Mouse (Mus musculus) neutrophil, adult 5-6 weeks (primary cell): ENCODE measurements at regions not wholly inside any gene's neighbourhood (a gene's known extent, or its start where the extent isn't known, plus 50 kb on each side); places are given as distances from the start of the nearest gene placed in this dataset.

Experiments
- ATAC-seq: fragments of 151-379, 151-347 bp; 2 replicates; pipeline ENCODE4 v1.8.0; 2017; ENCODE audit warnings: mild to moderate bottlenecking, moderate TSS enrichment; ENCODE audit not compliant: insufficient number of reproducible peaks, poor library complexity, low FRiP score, severe bottlenecking; ENCODE audit errors: extremely low read depth

GRCm38 (mm10) chr12:110002717-110003116 is 276.2 kb upstream of the Dio3 start:
- ATAC-seq, result no peak

- ATAC-seq, result no peak
Measured at GRCm38 (mm10) chr12:110009136-110009535, 269.7 kb upstream of the Dio3 start.

DNA sequence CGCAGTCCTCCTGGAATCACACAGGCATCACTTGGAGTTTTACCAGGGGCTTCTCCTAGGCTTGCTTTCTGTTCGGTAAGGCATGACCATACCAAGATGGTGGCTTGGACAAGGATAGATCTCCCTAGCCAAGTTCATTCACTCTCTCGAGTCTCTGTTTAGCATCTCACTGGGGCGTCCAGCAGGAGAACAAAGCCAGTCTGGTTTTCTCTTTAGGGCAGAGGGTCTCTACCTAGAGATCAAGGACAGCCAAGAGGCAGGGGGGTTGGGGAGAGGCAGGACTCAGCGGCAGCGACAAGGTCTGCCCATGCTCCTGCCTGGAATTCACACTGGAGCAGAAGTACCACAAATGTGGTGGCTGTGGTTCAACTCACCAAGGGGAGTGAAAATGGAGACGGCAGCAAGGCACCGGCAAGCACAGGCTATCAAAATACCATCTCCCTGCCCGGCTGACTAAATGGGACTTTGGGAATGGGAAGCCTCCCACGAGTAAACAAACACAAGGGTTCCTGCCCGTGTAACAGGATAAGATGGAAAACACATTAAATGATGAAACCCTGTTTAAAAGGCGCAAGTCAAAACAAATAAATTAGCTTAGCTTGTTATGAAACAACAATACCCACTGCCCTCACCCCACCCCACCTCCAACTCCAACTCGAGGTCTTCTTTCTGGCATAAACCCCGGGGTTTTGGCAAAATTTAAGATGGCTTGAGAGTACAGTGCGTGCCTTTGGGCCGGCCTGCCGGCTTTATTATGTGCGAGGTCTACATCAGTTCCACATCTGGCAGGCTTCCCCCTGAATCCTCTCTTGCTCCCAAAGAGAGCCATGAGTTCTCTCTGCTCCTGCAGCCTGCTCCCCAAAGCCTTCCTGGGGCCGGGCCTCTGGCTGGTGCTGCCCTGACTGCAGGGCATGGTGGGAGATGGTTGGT is 258.1 kb upstream of the Dio3 start:
- no peak for ATAC-seq

DNA sequence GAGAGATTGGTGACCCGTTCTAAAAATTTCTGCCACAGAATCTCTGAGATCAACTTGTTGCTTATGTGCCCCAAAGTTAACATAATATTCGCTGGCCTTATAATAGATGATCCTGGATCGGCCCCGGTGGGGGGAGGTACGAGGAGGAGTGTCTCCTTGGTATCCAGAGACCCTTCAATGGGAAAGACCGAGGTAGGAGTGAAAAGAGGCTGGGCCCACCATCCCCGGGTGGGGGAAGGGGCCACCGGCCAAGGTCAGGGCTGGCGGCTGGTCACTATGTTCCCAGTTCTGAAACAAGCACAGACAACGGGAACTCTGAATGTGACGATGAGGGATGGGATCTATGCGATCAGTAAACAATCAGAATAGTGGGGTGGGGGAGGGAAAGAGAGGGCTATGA is 257.2 kb upstream of the Dio3 start:
- no peak for ATAC-seq

DNA sequence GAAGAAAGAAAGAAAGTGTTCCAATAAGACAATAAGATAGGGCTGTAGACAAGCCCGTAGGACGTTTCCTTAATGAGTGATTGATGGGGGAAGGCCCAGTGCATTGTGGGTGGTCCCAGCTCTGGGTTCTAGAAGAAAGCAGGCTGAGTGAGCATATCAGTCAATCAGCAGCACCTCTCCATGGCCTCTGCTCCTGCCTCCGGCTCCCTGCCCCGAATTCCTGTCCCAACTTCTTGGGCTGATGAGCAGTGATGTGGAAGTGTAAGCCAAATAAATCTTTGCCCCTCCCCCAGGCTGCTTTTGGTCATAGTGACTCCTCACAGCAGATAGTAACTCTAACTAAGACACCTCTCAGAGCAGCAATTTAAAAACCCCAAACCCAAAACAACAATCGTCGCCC is 256.2 kb upstream of the Dio3 start:
- ATAC-seq, result no peak

DNA sequence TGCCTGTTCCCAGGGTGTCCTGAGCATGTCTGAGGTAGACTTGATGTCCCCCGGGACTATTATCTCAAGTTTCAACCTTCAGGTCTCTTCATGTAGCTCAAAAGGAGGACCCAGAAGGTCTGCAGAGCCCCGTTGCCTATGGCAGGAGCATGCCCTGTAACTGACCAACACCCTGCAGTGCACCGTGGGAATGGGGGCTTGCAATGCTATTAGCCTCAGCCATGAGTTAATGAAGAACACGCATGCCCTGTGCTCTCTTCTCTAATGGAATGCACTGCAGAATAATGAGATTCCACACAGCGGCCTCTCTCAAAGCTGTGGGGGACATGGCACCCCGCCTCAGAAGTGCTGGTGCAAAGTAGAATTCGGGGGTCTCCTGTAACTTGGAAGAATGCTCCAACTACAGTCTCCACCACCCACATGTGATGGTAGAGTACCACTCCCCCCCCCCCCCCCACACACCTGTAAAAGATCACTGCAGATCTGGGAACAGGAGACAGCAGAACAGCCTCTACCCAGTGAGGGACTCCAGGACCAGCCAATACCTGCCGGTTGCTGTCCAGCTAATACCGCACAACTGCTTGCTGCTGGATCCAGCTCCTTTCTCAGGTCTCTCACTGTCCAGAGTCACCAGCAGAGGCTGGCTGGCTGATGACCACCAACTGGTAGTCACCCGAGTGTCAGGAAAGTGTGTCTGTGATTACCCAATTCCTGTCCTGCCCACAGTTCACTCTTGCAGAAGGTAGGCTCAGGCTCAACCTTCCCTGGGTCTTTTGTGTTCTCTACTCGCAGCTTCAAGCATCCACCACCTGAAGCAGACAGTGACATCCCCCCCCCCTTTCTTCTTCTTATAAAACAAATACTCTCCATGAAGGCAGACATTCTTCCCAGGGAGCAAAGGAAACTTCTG is 255.4 kb upstream of the Dio3 start:
- no peak for ATAC-seq

DNA sequence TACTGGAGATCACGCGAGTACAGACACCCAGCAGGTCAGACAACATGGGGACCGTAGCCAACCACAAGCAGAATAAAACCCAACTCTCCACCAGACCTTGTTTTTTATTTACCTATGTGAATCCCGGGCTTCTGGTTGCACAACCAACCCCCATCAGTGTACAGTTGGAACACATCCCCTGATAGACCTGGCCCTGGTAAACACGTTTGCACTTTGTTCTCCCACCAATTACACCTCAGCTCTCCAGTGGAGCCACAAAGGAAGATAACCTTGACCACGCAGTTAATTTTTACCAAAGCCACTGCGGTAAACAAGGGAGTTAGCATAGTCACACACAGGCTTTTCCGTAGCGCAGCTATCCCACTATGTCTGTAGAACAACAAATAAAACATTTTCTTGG is 254.6 kb upstream of the Dio3 start:
- ATAC-seq, result no peak

DNA sequence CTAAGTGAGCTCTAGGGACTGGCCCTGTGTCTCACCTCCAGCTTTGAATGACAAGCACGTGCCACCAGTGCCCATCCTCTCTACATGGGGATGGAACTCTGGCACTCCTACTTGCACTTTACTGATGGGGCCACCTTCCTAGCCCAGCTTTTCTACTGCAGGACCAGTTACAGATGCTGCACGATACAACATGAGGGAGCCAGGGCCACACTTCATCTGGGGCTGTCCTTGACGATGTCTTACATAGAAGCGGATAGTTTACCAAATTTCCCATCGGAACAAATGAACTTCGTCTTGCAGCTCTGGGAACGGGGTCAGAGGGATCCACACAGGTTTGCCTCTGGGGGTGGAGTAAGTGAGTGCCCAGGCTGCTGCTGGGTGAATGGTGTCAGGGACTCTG is 253.7 kb upstream of the Dio3 start:
- no peak for ATAC-seq

- ATAC-seq, result no peak
Measured at GRCm38 (mm10) chr12:110026033-110026750, 252.7 kb upstream of the Dio3 start.

- ATAC-seq, result no peak
Measured at GRCm38 (mm10) chr12:110027345-110027744, 251.5 kb upstream of the Dio3 start.

DNA sequence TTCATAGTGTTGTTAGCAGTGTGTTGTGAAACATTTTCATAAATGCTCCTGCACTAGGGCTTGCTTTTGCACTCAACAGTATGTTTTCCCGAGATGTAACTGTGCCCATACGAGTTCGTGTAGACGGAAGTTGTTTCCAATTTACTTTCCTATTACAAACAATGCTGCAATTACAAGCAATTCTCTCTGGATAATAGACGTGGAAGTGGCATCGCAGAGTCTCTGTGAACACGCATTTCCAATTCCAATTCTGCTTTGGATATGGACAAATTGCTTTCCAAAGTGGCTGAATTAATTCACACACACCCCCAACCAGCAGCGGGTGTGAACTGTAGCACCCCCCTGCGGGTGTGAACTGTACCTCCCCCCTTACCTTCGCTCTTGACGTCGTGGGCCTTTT is 250.9 kb upstream of the Dio3 start:
- ATAC-seq, result no peak

DNA sequence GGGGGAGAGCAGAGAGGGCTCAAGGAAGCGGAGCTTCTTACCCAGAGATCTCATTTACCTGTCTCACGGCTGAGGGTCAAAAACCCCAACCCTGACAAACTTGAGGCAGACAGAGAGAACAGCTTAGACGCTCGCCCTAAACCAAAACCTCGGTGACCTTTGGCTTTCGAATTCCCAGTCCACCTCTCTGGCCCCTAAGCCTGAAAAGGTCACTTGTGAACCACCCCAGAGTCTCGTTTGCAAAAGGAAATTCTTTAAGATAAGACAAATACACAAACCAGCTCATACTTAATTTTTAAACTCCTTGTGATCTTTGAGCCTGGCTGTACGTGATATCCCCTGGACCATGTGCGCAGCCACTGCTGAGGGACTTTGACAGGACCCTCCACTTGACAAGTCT is 250.2 kb upstream of the Dio3 start:
- no peak for ATAC-seq

- ATAC-seq, result no peak
Measured at GRCm38 (mm10) chr12:110031326-110031725, 247.5 kb upstream of the Dio3 start.

- no peak for ATAC-seq
Measured at GRCm38 (mm10) chr12:110035171-110035570, 243.7 kb upstream of the Dio3 start.

GRCm38 (mm10) chr12:110040682-110041081 is 238.2 kb upstream of the Dio3 start:
- no peak for ATAC-seq

DNA sequence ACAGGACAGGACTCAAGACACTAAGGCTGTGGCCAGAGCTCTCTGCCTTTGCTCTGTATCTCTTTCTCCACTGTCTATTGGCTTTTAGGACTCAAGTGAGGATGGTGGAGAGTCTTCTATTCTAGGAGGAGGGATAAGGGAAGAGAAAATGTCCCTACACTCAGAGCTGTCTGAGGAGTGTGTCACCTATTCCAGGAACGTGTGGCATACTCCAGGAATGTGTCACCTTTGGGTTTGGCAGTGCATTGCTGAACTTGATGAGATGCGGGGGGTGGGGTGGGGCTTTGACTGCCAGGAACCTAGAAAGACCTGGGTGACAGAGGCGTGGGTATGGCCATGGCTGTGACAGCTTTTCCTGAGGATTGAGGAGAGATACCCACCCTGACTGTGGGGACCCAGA is 237.1 kb upstream of the Dio3 start:
- ATAC-seq, result no peak

DNA sequence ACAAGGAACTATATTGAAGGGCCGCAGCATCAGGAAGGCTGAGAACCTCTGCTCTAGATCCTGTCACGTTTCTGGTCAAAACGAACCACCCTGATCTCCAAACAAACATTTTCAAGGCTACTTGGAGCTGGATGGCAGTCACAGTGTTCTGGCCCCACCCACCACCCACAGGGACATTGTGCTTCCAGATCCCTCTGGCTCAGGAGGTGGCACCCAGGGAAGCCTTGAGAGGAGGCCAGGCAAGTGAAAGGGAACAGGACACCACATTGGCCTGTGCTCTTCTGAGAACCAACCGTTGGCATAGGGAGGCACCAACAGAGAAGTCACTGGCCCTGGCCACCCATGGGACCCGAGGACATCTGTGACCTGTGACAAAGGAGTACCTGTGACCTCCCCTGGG is 234.6 kb upstream of the Dio3 start:
- no peak for ATAC-seq

- ATAC-seq, result no peak
Measured at GRCm38 (mm10) chr12:110044721-110045120, 234.1 kb upstream of the Dio3 start.

GRCm38 (mm10) chr12:110045770-110046330 is 233.0 kb upstream of the Dio3 start:
- ATAC-seq, result no peak
